Mouse (Mus musculus) myocyte (in vitro differentiated cells): ENCODE results near the gene Rpl5.

Source experiments
- CEBPB ChIP-seq: IDR thresholded peaks from 2 replicates; pipeline ENCODE4 v1.6.1; 2011; ENCODE audit warnings: mild to moderate bottlenecking, moderate library complexity; ENCODE audit not compliant: poor library complexity, insufficient read depth, severe bottlenecking
- MAX ChIP-seq: IDR thresholded peaks from one replicate; pipeline ENCODE4 v1.6.1; 2011; ENCODE audit warnings: low read depth, mild to moderate bottlenecking, control low read depth
- MYOD1 ChIP-seq, 3 experiments: IDR thresholded peaks; one replicate each; pipeline ENCODE4 v1.6.1; 2011; ENCODE audit warnings: control low read depth in 2 of 3, low read depth in 2 of 3, mild to moderate bottlenecking in 2 of 3, moderate library complexity in 1 of 3; ENCODE audit not compliant: insufficient read length in 2 of 3, control insufficient read depth in 1 of 3
- POLR2A ChIP-seq: IDR thresholded peaks from one replicate; pipeline ENCODE4 v1.6.1; 2011; ENCODE audit warnings: low read depth, mild to moderate bottlenecking, control low read depth, moderate library complexity; ENCODE audit not compliant: insufficient read length
- TCF12 ChIP-seq: IDR thresholded peaks from one replicate; pipeline ENCODE4 v1.6.1; 2011; ENCODE audit warnings: mild to moderate bottlenecking, control low read depth; ENCODE audit not compliant: poor library complexity, insufficient read depth, severe bottlenecking
- USF1 ChIP-seq: IDR thresholded peaks from one replicate; pipeline ENCODE4 v1.6.1; 2011; ENCODE audit warnings: low read depth, mild to moderate bottlenecking, control low read depth, moderate library complexity

DNA sequence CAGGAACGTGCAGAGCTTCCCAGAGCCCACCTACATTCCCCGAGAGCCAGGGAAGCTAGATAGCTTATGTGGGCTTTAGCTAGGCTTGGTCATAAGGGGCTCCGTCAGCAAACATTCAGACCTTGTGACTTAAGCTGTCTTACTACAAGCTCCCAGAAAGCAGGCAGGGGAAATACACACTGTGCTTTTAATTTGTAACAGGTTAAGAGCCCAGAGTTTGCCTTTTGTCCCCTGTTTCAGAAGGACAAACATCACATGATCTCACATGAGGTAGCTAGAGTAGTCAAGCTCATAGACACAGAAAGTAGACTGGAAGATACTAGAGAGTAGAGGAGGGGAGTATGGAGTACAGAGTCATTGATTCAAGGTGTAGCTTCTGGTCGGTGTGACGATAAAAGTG lies 19.6 kb upstream of the Rpl5 start:
- no peak for TF ChIP-seq MYOD1 (IDR thresholded peaks at IDR 0.05; ENCODE audit: control insufficient read depth in 1 of 3, insufficient read length in 2 of 3, low read depth in 2 of 3)
- TF ChIP-seq POLR2A: no peak
- TF ChIP-seq USF1: no peak
- TF ChIP-seq CEBPB: no peak
- no peak for TF ChIP-seq MAX
- TF ChIP-seq TCF12: no peak
